Mouse (Mus musculus) MN1 (cell line): ENCODE results near the gene Ceacam16.

ENCODE experiments used
- DNase-seq: peaks from one replicate; pipeline ENCODE4 v3.0.0-alpha.2; 2016; ENCODE audit warnings: low spot score

Ceacam16 gene

DNA sequence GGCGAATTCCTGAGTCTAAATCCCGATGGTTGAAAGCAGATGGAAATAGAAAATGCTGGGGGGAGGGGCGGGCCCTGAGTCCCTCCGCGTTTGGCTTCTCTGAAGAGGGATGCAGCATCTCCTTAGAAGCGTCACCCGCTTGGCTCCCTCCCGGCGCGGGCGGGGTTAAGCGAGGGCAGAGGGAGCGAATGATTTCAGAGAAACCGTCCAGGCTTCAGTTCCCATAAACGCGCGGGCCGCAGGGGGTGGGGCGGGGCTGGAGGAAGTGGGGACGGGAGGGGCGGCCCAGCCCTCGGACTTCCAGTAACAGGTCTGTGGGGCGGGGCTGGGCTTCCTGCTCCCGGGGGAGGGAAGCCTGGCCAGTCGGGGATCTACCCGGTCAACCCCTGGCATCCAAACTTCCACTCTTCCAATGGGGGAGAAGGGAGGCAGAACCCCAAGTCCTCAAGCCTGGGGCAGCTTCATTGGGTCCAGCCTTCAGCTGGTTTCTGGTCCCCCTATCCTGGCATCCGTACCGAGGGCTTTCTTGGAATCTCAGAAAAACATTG lies 44.8 kb downstream of the Ceacam16 start:
- peak; percentile 73 for DNase-seq

DNA sequence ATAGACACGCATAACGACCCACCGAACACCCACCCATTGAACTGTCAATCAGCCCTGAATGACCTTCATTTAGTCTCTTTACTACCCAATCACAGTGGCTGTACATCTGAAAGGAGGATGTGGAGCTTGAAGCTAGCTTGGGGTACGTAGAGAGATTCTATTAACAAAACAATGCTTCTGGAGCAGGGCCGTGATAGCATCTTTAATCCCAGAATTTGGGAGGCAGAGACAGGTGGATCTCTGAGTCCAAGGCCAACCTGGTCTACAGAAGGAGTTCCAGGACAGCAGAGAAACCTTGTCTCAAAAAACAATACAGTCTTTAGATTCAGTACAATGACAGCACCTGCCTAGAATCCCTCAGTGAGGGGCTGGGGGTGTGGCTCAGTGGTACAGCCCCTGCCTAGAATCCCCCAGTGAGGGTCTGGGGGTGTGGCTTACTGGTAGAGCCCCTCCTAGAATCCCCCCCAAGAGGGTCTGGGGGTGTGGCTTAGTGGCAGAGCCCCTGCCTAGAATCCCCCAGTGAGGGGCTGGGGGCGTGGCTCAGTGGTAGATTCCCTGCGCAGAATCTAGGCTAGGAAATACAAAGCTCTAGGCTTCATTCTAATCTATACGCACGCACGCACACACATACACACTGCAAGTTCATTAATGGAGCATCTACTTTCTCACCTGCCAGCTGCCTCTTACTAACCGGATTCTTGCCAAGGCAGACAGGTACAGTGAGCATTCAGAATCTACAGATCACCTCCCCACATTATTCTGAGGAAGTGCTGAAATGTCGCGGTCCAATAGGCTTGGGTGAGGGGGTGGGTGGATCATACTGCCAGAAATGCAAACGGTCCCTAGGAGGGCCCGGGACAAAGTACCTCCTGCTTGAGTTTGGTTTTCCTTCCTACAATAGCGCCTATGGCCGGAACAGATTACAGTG lies 45.5 kb downstream of the Ceacam16 start:
- no peak for DNase-seq

DNA sequence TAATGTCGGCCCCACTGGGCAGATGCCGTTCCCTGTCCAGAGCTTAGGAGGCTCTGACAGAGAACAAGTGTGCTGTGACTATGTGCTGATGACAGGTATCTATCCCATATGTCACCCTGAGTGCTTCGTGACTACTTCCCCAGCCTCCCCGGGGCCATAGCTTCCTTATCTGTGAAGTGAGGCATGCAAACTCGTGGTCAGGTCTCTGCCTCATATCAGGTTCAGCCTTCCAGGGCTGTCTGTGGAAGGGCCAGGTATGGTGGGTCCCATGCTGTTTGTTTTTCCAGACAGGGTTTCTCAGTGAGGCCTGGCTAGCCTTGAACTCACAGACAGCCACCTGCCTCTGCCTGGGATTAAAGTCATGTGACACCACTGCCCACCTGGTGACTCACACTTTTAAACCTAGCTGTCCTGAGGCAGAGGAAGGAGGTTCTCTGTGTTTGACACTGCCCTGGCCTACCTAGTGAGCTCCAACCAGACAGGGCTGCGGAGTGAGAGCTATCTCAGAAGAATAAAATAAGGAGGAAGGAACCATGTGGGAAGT lies 47.4 kb downstream of the Ceacam16 start:
- no peak for DNase-seq

DNA sequence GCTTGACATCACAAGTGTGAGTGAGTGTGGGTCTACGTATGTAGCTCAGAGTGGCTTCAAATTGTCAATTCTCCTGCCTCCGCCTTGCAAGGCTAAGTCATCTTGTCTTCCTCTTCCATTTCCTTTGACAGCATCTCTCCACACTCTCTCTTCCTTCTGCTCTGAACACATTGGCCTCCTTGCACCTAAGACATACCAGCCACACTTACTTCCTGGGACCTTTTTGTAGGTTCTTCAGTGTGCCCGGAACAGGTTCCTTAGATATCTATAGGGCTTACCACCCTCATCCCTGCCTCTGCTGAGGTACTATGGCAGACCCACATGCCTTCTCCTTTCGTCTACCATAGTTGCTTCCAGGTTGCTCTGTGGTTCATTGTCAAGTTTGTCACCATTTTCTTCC lies 47.9 kb downstream of the Ceacam16 start:
- no peak for DNase-seq

DNA sequence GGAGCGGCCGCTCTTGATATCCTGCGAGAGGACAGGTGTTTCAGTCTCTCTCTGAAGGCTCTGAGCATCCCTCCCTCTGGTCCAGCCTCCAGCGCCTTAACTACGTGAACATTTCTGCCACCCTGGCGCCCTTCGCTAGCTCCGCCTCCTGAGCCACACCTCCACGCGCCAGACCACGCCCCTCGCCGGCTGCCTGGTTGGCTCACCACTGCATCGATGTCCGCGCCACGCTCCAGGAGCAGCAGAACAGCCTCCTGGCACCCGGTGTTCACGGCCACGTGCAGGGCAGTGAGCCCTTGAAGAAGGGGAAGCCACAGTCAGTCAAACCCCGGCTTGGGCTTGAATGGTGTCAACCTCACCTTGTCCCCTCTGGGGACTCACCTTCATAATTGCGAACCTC lies 50.0 kb downstream of the Ceacam16 start:
- DNase-seq, result no peak

DNA sequence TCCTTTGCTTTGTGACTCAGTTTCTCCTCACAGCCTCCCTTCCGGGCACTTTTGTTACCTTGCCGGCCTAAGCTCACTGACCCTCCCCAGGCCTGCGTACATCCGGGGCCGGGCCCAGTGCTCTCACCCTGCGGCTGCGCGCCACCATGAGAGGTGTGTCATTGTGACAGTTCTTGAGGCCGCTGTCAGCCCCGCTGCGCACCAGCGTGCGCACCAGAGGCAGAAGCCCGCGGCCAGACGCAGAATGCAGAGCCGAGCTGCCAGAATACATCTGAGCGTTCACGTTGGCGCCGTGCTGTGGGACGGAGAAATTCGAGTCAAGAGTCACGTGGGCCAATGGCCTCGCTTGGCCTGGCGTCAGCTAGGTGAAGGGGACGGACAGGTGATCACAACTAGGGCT lies 51.7 kb downstream of the Ceacam16 start:
- DNase-seq, result no peak

DNA sequence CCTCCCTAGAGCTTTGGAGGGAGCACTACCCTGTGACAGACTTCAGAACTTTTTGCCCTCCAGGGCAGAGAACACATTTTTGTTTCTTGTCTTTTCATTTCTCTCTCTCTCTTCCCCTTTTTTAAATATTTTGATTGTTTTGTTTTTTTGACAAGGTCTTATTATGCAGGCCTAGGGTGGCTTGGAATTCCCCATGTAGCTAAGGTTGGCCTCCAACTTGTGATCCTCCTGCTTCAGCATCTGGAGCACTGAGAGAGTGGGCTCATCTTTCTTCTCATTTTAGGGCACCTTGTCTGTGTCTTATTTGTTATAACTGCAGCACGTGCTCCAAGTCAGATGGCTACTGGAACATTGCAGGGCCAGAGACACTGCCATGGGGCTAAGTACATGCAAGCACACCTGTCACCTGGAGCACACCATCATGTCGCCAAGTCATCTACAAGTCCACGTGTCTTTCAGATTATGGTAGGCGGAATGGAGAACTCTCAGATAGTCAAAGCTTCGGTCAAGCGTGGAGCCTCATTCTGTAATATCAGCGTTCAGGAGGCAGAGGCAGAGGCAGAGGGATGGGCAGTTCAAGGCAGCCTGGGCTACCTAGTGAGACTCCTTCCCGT lies 54.6 kb downstream of the Ceacam16 start:
- no peak for DNase-seq

DNA sequence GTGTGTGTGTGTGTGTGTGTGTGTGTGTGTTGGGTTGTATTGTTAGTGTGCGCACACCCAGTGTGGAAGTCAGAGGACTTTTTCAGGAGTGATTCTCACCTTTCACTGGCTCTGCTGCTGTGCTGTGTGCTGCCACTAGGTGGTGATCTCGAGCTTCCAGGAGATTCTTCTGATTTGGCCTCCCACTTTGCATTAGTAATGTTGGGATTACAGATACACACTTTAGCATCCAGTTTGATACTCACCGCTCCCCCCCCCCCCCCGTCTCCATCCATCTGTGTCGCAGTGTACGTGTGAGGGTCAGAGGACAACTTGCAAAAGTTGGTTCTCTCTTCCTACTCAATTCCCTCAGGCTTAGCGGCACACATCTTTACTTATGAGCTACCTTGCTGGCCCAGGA lies 58.1 kb downstream of the Ceacam16 start:
- peak; percentile 26 for DNase-seq
